Mouse (Mus musculus) cerebellum, adult 9-11 months (tissue): ENCODE results near the gene Lyrm4.

Source experiments
- DNase-seq: peaks from one replicate; pipeline ENCODE4 v3.0.0; 2022

Gene Lyrm4

DNA sequence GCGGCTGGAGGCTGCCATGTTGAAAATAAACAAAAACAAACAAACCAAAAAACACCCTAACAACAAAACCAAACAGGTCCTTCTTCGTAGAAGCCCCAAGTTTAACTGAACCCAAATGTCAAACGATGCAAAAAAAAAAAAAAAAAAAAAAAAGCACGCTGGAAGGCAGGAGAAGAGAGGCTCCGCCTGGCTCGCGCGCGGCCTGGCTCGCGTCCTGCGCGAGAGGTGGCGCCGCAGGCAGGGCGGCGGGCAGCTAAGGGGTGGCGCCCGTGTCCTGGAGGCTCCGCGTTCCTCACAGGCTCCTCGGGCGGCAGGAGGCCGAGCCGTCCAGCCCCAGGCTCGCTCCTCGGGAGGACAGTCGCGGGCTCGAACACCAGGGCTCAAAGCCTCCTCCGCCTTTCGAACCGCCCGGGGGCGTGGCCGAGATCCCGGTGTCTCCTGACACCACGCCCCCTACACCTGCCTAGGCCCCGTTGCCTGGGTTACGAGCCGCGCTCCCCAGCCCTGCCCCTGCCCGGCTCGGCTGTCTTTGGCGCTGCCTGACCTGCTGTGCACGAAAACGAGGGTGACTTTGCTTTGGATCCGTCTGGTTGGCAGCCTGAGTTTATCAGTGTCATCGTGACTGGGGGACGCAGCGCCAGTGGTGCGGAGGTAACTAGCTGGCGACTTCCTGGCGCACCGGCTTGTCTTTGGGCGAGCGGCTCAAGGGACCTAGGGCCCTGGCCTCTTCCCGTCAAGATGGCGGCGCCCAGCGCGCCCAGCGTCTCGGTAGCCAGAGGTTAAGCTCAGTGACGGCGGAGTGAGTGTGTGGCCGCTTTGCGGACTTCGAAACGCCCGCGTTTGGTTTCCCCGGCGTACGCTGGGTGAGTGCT lies at the start of gene Lyrm4, which contains the start of gene Fars2:
Gene Lyrm4 (minus strand): TSS at position 384 of the 872 bp plus-strand sequence.
Gene Fars2 (plus strand): TSS at position 270 of the 872 bp plus-strand sequence.
- DNase-seq = peak; percentile 97

DNA sequence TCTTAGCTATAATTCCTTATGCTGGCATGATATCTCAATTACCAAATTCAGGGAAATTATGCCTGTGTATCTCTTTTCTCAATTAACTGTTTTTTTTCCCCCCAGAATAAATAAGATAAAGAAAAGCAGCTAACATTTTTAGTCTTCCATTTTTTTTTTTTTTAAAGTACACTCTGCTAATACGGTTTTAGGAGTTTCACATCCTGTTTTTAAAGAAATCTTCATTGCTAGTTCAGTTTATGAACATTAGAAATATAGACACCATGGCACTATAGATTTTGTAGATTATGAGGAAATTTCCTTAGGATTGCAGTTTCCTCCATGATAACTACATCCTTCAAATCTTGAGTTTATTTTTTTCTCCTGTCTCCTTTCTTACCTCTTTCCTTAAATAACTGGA lies 46.6 kb upstream of the Lyrm4 start:
- DNase-seq = no peak

DNA sequence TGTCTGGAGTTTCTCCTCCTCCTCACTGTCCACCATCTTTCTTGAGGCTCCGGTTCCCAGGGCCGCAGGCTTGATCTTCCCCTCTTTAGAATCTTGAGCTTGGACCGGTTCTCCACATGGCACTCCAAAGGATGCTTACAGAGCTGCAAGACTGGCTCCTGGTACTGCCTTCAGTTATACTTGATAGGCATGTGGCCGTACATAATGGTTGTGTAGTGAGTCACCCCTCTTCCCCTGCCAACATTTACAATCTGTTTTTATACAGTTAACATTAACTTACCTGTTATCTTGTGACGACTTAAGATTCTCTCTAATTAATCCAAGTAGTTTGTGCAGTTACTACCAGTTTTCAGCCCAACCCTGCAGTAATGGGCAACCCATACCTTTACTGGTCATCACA lies 46.1 kb upstream of the Lyrm4 start:
- DNase-seq = no peak

DNA sequence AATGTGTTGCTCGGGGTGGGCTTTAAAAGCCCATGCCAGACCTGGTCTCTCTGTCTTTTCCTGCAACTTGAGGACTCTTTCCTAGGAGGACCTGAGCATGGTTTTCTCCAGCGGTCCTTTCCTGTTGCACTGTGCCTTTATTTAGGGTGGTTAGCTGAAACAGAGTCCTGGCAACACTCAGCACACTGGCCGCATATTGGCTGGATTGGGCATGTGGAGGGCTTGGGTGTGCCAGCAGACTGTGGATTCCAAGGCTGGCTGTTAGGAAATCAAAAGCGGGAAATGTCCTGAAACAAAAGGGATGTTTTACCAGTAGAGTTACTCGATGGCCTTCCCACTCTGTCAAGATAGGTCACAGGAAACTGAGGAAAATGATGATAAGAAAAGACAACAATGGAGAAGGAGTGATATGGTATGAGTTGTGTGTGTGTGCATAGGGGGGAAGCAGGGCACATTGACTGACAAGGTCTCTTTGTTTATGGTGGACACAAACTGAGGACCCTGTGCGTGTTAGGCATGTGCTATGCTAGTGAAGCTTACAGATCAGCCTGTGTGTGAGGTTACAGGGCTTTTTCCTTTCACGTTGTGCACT lies 39.1 kb upstream of the Lyrm4 start:
- no peak for DNase-seq

GRCm38 (mm10) chr13:36152728-36153498 lies 35.6 kb upstream of the Lyrm4 start:
- peak; percentile 68 for DNase-seq

DNA sequence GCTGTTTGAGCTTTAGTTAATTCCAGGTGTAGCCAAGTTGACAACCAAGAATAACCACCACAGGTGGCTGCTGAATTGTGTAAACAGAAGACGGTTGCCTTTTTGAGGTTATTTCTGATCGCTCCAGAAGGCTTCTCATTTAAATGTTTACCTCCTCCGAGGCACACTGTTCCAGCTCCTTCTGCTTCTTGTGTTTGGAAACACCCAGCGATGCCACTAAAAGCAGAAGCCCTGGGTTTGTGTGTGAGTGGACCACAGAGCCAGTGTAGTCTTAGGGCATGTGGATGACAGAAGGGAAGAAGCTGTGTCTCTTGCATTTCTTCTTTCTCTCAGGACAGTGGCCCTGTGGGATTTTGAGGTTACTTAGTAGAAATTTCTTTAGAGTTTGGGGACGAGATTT lies 32.9 kb upstream of the Lyrm4 start:
- no peak for DNase-seq

DNA sequence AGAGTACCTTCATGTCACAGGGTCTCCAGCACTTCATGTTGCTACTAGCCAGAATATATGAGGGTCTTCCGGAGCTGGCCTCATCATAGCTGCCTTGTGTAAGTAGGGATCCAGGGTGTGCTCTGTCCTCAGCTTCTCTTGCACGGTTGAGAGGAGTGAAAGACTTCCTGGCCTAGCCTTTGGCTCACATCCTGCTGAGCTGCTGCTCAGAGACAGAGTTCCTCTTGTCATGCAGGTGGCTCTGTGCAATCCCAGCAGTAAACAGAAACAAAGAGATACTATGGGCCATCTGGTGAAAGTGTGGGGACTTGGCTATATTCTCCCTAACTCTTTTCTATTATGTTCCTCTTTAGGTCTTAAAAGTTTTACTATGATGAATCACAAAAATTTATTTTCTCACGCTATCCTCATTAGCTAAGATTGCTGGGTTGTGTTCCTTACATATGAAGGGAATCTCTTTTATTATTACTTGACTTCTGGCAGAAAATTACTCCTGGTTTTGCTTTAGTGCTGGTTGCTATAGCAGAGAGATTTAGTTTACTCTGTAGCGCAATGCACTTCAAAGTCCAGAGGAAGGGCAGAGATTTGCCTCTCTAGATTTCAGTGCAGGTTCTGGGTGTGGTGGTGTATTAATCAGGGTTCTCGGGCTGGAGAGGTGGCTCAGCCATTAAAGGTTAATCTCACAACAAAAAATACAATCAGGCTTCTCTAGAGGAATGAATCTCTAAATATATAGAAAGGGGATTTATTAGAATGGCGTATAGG lies 32.0 kb upstream of the Lyrm4 start:
- peak; percentile 23 for DNase-seq

DNA sequence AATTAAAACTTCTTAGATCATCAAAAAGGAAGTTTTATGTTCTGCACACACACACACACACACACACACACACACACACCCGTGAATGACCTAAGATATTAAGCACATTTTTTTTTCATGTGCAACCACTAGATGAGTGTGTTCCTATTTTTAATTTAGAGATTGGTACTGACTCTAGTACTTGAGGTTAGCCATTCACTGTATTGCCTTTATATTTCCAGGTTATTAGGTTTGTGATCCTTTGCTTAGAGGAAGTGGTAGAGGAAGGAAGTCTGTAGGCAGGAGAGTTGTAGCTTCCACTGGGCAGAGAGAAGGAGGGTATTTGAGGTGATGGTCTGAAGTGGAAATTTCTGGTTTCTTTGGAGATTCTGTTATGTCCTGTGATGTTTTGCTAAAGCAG lies 28.3 kb upstream of the Lyrm4 start:
- DNase-seq = no peak

GRCm38 (mm10) chr13:36140247-36141016 lies 23.1 kb upstream of the Lyrm4 start:
- DNase-seq = no peak

DNA sequence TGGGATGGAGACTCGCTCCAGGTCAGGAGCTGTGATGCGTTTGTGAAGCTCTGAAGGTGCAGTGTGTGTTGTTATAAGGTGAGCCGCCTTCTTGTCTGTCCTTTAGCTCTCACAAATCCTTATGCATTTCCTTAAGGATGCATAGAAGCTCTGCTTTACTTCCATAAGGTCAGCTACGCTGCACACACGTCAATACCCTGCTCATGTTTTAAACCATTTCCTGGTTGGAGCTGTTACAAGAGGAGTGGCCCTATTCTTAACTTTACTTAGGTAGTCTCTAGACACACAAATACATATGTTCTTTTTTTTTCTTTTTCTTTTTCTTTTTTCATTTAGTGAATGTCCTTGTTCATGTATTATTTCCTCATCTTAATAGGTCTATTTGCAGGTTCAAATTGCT lies 22.4 kb upstream of the Lyrm4 start:
- no peak for DNase-seq

GRCm38 (mm10) chr13:36131992-36132649 lies 14.8 kb upstream of the Lyrm4 start:
- no peak for DNase-seq

DNA sequence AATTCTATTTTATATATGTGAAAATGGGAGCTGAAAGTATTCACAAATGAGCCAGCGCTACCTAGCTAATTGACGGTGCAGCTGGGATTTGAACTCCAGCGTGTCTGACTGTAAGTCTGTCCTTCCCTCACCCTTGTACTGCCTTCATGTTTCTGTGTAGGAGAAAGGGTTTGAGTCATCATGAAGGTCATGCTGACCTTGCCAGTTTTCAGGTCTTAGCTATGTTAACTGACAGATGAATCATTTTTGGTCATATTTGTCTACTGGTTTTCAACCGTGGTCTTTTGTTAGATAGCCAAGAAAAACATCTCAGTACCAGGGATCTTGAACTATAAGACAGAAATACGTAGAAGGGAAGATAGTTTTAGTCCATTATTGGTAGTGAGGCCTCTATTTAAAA lies 14.1 kb upstream of the Lyrm4 start:
- DNase-seq = no peak

- DNase-seq = peak; percentile 42
Observed at GRCm38 (mm10) chr13:36129360-36130054, 12.2 kb upstream of the Lyrm4 start.

GRCm38 (mm10) chr13:36120606-36121005 lies 3.3 kb upstream of the Lyrm4 start:
- no peak for DNase-seq

DNA sequence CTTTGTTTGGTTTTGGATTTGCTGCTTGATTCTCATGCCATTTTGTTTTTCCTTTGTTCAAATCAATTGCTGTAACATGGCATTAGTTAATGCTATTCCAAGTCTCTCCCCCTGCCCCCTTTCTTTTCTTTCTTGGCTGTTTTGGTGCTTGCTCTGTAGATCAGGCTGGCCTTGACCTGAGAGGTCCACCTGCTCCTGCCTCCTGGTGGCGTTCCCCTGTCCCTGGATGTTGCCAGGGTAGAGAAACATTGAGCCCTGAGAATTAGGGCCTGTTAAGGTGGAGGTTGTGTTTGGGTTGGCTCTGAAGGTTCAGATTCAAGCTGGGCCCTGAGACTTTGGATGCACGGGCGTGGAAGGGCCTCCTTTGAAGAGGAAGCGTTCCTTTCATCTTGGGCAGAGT lies 2.4 kb upstream of the Lyrm4 start:
- DNase-seq = no peak

DNA sequence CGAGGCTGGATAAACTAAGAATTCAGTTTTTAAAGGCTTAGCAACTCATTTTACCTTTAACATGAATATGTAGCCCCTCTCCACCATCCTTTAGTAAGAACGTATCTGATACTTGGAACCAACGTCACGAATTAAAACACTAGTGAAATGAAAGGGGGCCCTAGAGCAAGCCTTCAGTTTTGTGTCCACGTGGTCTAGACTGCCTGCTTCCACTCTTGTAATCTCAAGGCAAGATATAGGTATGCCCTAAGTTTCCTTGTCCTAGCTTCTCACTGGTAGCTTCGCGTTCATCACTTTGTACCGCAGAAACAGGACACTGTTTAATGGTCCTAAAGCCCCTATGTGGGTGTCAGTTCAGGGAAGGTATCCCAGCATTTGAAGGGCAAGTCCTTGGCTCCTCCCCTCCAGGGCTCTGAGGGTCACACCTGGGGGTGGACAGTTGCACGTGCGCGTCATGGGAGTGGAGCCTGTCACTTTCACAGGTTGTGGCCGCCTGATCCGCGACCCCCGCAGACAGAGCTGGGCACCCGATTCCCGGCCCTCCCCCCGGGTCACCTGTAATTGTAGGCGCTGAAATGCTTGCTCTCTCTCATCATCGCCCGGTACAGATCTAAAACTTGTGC lies 695 bp downstream of the Lyrm4 start:
- DNase-seq = peak; percentile 75

GRCm38 (mm10) chr13:36113181-36113580 lies 4.1 kb downstream of the Lyrm4 start:
- DNase-seq = no peak

DNA sequence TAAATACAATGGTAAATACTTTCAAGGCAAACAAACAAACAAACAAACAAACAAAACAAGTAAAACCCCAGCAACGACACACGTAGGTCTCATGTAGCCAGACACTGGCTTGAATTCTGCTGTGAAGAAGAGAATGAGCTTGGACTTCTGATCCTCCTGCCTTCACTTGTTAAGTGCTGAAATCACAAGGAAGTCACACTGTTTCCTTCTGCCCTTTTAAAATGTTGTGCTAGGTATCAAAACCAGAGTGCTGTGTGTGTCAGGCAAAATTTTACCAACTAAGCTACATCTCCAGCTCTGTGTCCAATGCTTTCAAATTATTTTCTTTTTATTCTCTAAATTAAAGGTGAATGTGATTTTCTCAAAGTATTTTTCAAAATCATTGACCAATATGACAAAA lies 6.0 kb downstream of the Lyrm4 start:
- DNase-seq = no peak

GRCm38 (mm10) chr13:36108528-36108927 lies 8.8 kb downstream of the Lyrm4 start:
- DNase-seq = no peak

DNA sequence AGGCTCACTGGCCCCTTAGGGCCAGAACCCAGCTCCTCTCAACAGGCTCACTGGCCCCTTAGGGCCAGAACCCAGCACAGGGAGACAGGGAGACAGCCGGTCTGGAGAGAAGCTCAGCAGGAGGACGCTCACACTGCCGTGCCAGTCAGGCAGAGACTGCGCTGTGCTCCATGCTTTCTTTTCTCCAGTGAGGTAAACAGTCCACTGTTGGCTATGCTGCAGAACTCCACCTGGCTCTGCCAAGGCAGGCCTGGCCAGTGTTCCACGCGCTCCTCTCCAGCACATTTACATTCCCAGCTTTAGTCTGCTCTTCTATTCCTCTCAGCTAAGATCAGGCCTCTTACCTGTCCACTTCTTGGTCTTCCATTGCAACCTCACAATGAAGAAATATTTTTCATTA lies 11.7 kb downstream of the Lyrm4 start:
- peak; percentile 73 for DNase-seq
